Mouse (Mus musculus) T-helper 17 cell (primary cell): Measurements from ENCODE around the gene Gtf2h1.

ENCODE experiments used
- in situ Hi-C, 2 experiments: fragments of 300-600 bp; cut with MboI, MseI; formaldehyde crosslinking; loops; 1 replicate in 1 of 2; 2 replicates in 1 of 2; pipeline ENCODE4 v1.15.1; 2025; ENCODE audit warnings: high pct_unique_total_duplicates in 2 of 2

Gene Gtf2h1

DNA sequence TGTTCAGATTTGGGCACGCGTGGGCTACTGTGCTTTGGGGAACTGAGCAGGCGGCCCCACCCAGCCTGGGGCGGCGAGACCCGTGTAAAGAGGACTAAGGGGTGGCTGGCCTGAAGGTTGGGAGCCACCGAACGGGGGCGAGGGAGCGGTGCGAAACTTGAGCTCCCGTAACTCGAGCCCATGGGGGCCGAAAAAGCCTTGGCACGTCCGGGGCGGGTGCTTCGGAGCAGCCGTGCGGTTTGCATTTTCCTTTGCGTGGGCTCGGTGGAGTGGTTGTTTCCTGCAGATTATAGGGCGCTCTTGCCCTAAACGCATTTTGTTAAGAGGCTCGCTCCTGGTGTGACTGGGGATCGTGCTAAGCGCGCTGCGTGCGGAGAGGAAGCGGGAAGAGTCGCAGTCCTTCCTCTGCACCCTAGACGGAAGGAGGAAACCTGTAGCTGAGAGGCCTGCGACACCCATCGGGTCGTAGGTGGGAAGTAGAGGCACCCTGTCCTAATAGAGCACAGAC is 50.1 kb downstream of the Gtf2h1 start:
- in situ Hi-C loops = loop anchor here (5.0 to 25.0 kb wide), 3 partner anchors 49 to 1834 kb away; partner anchors contain the start of genes Rras (in 2 of the 2), Scaf1 (in 2 of the 2), Gtf2h1 (in 1 of the 2) and Hps5 (in 1 of the 2)

DNA sequence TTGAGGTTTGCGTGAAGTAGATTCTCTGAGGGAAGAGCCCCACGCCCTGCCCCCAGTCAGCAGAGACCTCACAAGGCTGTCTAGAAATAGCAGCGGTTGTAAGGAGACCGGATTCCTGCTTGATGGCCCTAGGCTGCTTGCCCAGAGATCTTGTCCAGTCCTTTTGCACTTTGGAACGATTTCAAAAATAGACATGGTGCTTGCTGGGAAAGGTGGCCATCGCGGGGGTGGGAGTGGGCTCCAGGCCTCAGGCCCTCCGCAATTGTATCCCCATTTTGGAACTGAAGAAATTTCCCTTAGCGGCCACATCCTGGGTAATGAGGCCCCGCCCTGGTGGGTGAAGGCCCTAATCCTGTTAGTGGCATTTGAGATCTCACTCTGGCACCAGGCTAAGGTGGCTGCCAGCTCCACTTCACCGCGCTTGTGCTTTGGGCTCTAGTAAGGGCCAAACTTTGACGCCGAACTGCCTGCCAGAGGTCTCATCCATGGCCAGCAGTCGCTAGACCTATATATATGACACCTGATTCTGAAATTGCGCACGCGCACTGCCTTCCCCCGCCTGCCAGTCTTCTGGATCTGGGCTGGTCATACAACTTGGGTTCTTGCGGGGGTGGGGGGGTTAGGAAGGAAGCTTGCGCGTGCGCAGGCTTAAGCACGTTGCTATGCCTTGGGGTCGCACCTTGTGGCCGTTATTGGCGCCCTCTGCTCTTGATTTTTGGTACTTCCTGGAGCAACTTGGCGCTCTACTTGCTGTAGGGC is 50.8 kb downstream of the Gtf2h1 start:
- in situ Hi-C loops = loop anchor here (5.0 to 25.0 kb wide), 3 partner anchors 49 to 1834 kb away; partner anchors contain the start of genes Rras (in 2 of the 2), Scaf1 (in 2 of the 2), Gtf2h1 (in 1 of the 2) and Hps5 (in 1 of the 2)

DNA sequence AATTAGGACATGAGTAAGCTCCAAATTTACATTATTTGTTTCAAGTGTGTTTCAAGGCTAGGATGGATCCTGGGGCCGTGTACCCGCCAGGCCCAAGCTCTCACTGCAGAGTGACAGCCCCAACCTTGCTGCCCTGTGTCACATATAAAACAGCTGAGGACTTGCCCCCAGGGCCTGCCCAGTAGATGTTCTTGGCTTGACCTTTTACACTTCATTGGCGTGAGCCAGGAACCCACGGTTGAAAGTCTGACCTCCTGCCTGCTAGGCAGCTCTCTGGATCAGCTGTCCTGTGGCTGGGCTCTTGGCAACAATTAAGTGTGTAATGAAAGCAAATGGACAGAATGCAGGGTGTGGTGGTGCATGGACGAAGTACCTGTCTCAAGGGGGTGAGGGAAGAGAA is 53.4 kb downstream of the Gtf2h1 start:
- in situ Hi-C loops = loop anchor here (5.0 to 25.0 kb wide), 3 partner anchors 52 to 1837 kb away; partner anchors contain the start of genes Rras (in 2 of the 2), Scaf1 (in 2 of the 2), Gtf2h1 (in 1 of the 2) and Hps5 (in 1 of the 2)

DNA sequence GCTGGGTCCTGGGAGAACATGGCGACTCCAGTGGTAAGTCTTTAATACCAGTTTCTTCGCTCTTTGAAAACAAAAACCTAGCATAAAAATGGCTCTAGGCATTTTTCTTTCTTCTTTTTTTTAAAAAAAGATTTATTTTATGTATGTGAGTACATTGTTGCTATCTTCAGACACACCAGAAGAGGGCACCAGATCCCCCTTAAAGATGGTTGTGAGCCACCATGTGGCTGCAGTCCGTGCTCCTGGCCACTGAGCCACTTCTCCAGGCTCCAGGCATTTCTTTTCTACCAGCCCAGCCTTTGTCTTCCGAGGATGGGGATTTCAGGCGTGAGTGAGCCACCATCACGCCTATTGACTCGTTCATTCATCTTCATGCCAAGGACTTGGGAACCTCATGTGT is 55.1 kb downstream of the Gtf2h1 start:
- in situ Hi-C loops = loop anchor here (5.0 kb wide), 2 partner anchors 49 to 106 kb away; partner anchors contain the start of gene Uevld (in 1 of the 2)

DNA sequence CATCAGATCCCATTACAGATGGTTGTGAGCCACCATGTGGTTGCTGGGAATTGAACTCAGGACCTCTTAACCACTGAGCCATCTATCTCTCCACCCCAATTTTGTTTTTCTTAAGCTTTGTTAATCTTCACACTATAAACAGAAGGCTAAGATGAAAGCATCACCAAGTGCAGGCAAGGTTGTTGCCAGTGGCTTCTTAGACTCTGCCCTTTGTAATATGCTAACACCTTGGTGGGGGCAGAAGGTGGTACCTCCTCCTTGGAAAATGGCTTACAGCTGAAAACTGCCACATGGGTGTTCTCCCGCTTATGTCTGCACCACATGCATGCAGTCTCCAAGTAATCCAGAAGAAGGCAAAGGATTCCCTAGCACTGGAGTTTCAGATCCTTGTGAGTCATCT is 56.8 kb downstream of the Gtf2h1 start:
- in situ Hi-C loops = loop anchor here (5.0 kb wide), 2 partner anchors 50 to 105 kb away; partner anchors contain the start of gene Uevld (in 1 of the 2)

DNA sequence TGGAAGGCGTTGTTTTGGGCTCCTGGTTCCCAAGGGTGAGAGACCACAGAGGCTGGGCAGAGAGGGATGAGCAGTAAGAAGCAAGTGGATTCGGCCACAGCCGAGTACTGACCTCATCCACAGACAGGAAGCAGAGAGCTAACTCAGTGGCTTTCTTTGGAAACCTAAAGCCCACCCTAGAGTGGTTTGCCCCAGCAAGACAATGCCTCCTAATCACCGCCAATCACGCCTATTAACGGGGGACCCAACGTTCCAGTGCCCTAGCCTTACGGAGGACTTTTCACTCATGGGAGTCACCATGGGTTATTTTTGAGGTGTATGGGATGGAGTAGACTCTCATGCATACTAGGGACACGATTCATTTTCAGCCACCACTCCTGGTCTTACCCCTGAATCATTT is 57.5 kb downstream of the Gtf2h1 start:
- in situ Hi-C loops = loop anchor here (5.0 kb wide), 2 partner anchors 51 to 104 kb away; partner anchors contain the start of gene Uevld (in 1 of the 2)

DNA sequence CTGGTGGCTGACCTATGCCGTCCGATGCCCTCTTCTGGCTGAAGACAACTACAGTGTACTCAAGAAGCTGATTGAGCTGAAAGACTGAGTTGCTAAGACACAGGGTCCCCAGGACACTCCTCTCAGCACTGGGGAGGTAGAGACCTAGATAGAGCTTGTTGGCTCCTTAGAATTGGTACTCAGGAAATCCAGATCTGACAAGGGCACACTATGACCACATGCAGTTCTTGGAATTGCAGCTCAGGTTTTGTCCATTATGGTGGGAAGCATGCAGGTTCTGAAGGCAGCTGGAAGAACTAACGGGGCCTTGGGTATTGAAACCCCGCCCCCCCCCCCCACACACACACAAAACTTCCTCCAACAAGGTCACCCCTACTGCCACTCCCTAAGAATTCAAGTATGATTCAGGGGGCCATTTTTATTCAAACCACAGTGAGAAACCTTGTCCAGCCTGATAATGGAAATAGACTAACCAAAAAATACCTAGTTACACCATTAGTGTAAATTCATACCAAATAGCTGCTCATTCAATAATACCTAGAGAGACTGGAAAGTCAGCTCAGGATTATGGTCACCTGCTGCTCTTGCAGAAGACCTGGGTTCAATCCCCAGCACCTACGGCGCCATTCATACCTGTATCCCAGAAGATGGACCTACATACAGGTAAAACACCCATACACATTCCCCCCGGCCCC is 60.1 kb downstream of the Gtf2h1 start:
- in situ Hi-C loops = no loop called here

DNA sequence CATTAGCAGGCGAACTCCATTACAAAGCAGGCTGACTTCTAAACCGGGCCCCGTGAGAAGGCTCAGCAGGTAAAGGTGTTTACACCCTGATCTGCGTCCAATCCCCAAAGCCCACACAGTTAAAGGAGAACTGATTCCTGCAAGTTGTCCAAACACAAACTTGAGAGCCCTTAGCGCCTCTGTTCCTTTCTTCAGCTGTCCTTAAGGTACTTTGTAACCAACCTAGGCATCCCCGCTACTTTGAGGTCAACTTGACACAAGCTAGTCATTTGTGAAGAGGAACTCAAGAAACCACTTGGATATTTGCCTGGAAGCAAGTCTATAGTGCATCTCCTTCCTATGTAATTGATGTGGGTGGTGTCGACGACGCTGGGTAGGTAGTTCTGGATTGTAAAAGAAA is 61.5 kb downstream of the Gtf2h1 start:
- in situ Hi-C loops = no loop called here

DNA sequence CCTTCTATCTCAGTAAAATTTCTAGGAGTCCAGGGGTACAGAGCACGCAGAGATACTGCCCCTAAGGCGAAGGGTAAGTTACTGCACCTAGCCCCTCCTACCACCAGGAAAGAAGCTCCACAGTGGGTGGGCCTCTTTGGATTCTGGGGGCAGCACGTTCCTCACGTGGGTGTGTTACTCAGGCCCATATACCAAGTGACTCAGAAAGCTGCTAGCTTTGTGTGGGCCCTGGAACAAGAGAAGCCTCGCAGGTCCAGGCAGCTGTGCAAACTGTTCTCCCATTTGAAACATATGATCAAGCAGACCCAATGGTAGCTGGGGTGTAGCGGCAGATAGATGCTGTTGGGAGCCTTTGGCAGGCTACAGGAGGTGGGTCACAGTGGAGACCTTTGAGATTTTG is 63.1 kb downstream of the Gtf2h1 start:
- in situ Hi-C loops = no loop called here

DNA sequence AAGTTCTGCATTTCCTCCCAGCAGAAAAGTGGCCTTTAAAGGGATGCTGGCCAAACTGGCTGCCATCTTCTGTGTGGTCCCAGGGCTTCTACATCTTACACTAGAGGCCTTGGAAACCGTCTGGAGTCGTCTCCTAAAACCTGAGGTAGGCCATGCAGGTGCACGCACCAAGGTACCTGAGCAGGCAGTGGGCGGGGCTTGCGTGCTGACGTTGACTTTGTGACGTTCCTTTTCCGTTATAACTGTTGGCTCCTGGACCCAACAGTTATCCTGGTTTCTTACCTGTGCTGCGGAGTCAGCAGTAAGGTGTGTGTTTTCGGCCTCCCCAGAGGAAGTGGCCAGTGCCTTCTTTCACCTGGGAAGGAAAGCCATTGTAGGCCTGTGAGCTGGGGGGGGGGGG is 65.1 kb downstream of the Gtf2h1 start, which contains the start of gene Ldhc:
Gene Ldhc (plus strand): TSS at position 208 of the 400 bp plus-strand sequence.
- in situ Hi-C loops = no loop called here

DNA sequence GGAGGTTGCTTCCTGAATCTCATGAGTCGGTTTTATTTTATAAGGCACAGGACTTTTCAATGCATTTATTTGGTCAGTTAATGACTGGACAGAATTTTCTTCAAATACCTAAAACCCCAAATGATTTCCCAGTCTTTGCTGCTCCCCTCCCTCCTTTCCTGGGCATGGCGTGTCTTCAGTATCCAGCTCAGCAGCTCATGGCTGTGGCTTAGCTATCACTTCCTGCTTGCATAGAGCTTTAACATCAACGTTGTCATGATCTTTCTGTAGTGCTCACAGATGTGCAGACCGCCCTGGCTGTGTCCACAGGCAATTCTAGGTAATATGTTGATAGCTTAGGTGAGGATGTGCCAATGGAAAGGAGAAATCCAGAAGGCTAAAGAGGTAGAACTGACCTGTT is 76.1 kb downstream of the Gtf2h1 start:
- in situ Hi-C loops = no loop called here
